Mouse (Mus musculus): ENCODE data around the gene AB124611. TPM values are rescaled to one million over a fixed set of nuclear protein-coding genes. Genes with fewer than 3 reads are reported as not detected.
A peak's percentile ranks its signal among the peaks of the same experiment; 100 is the strongest.
"Not testable (repeated sequence)": the region's sequence is repeated elsewhere in the genome, so short reads cannot be mapped to it uniquely, and the experiment has no call there.

AB124611 gene
- 2.4 and 8.7 TPM in 2 replicates for total RNA-seq (2021)
- long read RNA-seq, experiment 1, partial matches to known transcripts: 0 of 2 reads
- long read RNA-seq, experiment 1, other reads (novel, unspliced or antisense): 0 of 2 reads
- long read RNA-seq, experiment 2, partial matches to known transcripts: 0 of 2 reads
- long read RNA-seq, experiment 2, other reads (novel, unspliced or antisense): 0 of 2 reads

- DNase-seq: peak; percentile 38
These were observed at the start of gene AB124611 for GRCm38 (mm10) chr9:21525937-21526633. TSS of gene AB124611 (plus strand) at chr9:21526176.

- DNase-seq: no peak
These were observed 48.3 kb upstream of the AB124611 start for GRCm38 (mm10) chr9:21477707-21478106.

DNA sequence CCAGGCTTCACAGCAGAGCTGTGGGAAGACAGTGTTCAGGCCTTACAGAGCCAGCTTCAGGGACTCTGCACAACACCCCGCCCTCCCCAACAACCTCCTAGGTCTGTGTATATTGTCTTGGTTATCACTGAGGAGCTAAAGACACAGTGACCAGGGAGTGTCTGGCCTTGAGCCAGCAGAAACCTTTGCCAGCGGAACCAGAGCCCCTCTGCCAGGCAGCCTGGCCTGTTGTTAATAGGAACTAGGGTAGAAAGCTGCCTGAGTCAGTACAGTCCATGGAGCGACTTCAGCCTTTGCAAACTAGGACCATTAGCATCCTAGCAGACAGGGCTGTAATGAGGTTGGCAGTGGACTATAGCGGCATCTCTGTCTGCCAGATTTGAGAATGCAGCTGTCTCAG, 41.9 kb upstream of the AB124611 start:
- no peak for DNase-seq

DNA sequence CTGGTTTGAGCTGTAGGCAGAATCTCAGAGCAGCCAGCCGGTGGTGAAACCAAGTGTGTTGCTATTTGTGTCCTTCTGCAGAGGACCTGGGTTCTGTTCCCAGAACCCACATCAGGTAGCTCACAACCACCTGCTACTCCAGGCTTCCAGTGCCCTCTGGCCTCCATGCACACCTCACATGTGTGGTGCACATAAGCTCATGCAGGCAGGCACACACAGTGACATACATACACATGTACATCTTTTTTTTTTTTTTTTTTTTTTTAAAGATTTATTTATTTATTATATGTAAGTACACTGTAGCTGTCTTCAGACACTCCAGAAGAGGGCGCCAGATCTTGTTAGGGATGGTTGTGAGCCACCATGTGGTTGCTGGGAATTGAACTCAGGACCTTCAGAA, 37.7 kb upstream of the AB124611 start:
- not testable (repeated sequence) for DNase-seq

- DNase-seq: no peak
These were observed 35.3 kb upstream of the AB124611 start for GRCm38 (mm10) chr9:21490696-21491095.

- DNase-seq: no peak
These were observed 32.1 kb upstream of the AB124611 start for GRCm38 (mm10) chr9:21493907-21494306.

DNA sequence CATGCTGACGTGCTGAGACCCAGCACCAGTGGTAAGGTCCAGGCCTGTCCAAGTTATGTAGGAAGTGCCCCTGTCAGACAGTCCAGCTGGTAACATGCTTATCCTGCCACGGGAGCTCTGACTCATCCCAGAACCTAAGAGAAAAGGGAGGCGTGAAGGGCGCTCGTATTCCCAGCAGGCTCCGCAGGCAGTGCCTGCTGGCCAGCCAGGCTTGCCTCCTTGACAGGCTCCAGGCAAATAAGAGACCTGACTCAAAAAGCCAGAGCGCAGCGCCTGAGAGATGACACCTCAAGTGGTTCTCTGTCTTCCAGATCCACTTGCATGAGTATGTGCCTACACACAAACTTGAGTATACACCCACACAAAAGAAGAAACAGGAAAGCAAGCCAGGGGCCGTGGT, 31.2 kb upstream of the AB124611 start:
- DNase-seq: peak; percentile 45

- peak; percentile 64 for DNase-seq
These were observed 29.5 kb upstream of the AB124611 start for GRCm38 (mm10) chr9:21496308-21497049.

- DNase-seq: no peak
These were observed 28.9 kb upstream of the AB124611 start for GRCm38 (mm10) chr9:21497050-21497542.

- no peak for DNase-seq
These were observed 28.3 kb upstream of the AB124611 start for GRCm38 (mm10) chr9:21497664-21498063.

DNA sequence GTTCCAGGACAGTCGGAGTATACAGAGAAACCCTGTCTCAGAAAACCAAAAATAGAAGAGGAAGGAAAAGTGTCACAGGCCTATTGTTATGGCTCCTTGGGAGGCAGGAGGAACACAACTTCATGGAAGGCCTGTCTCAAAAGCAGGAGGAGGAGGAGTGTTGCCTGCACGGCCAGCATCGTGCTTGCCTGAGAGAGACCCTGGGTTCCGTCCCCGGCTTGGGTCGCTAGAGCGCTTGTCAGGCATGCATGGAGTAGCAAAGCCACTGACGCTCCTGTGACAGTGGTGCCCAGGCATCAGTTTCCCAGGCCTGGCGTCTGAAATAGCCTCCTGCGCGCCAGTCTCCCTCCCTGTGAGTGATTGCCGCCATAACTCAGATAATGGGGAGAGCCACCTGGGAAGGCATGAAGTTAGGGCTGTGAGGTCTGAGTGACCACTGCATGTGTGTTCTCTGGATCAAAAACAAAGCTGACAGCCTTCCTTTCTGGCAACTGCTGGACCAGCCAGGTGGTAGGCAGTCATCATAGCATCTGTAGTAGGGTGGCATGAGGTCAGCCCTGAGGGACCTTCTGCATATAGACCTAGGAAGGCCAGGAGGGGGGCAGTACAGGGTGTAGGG, 27.6 kb upstream of the AB124611 start:
- DNase-seq: no peak

DNA sequence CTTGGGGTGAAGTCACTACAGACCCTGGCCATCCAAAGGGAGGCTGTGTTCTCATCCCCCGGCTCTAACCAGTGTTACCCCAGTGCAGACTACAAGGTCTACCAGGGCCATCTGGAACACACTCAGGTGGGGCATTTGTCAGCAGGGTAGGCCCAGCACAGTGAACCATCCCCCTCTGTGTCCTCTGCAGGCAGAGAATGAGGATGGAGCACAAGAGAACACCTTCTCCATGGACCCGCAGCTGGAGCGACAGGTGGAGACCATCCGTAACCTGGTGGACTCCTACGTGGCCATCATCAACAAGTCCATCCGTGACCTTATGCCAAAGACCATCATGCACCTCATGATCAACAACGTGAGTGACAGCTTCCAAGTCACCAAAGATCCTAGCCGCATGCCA, 22.6 kb upstream of the AB124611 start:
- no peak for DNase-seq

- DNase-seq: no peak
These were observed 20.2 kb upstream of the AB124611 start for GRCm38 (mm10) chr9:21505767-21506166.

DNA sequence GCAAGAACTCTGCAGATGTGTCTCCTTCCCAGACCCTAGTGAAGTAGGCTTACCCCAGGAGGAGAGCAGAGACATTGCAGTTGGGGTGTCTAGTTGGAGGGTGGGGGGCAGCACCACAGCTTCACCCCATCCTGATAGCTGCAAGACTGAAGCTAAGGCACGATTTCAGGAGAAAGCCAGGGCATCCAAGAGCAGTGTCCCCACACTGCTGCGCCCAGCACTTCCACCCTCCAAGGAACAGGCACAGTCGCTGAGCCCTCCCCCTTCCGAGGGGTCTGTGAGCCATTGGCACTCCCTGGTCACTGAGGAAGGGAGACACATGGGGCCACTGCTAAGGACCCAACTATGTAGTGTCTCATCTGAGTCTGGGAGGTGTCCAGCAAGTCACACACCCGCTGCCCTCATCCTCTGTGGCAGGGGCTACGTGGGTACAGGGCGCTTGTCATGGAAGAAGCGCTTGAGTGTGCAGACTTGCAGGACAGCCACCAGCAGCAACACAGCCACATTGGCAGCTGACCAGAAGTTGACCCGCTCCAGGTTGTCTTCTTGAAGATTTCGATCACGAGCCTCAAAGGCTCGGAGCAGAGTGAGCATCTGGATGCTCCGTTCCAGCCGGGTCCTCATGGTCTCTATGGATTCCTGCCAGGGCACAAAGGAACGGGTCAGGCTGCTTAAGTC, 18.1 kb upstream of the AB124611 start:
- no peak for DNase-seq

DNA sequence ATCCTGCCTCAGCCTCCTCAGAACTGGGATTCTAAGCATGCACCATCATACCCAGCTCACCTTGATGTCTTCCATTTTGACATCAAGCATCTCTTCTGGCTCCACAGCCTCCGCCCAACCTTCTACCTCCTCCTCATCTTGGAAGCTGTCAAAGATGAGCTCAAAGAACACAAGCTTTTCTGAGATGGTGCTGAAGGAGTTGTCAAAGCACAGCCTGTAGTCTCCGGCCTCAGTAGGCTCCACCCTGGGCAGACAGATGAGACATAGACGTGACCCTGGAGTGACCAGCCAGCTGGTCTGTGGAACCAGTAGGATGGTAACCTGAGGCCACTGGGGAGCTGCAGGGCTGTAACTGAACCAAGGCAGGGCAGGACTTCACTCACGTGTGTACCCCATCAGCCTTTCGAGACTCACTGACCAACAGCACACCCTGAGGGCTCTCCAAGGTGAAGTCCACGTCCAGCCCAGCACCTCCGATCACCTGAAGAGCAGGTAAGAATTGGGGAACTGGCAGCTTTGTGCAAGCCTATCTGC, 17.0 kb upstream of the AB124611 start:
- no peak for DNase-seq

GRCm38 (mm10) chr9:21509772-21510688, 15.9 kb upstream of the AB124611 start, which contains the start of gene Tmed1:
TSS of gene Tmed1 (minus strand) at chr9:21510252.
- peak; percentile 96 for DNase-seq

DNA sequence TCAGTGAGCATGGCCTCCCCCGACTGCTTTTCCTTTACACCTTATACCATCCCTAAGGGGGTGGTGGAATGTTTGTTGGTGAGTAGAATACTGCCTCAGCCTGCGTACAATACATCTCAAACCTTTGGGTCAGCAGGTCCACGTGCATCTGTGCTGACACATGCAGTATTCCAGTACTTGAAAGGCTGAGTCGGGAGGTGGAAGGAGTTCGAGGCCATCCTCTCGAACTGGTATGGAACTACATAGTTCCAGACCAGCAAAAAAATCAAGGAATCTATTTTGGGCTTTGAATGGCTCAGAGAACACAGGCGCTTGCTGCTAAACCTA, 15.3 kb upstream of the AB124611 start:
- DNase-seq: no peak

DNA sequence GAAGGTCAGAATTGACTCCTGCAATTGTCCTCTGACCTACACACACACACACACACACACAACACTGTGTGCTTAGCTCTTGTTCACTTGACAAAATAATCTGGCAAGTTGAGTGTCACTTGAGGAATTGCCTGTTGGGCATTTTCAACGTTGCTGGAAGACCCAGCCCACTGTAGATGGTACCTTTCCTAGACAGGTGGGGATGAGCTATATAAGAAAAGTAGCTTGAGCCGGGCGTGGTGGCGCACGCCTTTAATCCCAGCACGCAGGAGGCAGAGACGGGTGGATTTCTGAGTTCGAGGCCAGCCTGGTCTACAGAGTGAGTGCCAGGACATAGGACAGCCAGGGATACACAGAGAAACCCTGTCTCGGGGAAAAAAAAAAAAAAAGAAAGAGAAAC, 14.9 kb upstream of the AB124611 start:
- no peak for DNase-seq

DNA sequence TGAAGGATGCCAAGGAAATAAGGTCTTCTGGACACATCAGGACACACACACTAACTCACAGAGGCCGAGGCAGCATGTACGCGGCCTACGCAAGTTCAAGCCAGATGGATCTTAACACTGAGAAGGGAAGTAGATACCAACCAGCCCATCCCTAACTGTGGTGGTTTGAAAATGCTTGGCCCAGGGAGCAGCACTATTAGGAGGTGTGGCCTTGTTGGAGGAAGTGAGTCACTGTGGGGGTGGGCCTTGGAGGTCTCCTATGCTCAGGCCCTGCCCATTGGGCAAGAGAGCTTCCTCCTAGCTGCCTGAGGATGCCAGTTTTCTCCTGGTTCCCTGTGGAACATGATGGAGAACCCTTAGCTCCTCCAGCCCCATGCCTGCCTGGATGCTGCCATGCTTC, 12.5 kb upstream of the AB124611 start:
- DNase-seq: no peak

- DNase-seq: no peak
These were observed 8.0 kb upstream of the AB124611 start for GRCm38 (mm10) chr9:21517947-21518495.

GRCm38 (mm10) chr9:21518690-21519089, 7.3 kb upstream of the AB124611 start:
- DNase-seq: not testable (repeated sequence)

Measured in adrenal gland, postnatal 14 days (tissue).